Mouse (Mus musculus): Measurements from ENCODE around the gene Adgrv1. TPM values are rescaled to one million over a fixed set of nuclear protein-coding genes. Genes with fewer than 3 reads are reported as not detected.

Adgrv1 gene
- polyA plus RNA-seq, 1 experiment, result 0.81 TPM

GRCm38 (mm10) chr13:81210516-81210915, 422.4 kb downstream of the Adgrv1 start:
- Histone ChIP-seq H3K27ac (ENCODE audit: insufficient read depth, low read length) (no peak overlapping the region), H3K4me3 (ENCODE audit: insufficient read depth, low read length) (no peak overlapping the region), H3K4me1 (ENCODE audit: control insufficient read depth, insufficient read depth, low read length) (no peaks in the 10 kb centered on the region)
- TF ChIP-seq CTCF (IDR thresholded peaks at IDR 0.05; ENCODE audit: borderline replicate concordance, insufficient read depth, low read length) (no peak), POLR2A (IDR thresholded peaks at IDR 0.05; ENCODE audit: low read depth, low read length) (no peak)

GRCm38 (mm10) chr13:81209815-81210214, 423.1 kb downstream of the Adgrv1 start:
- Histone ChIP-seq H3K4me1 (ENCODE audit: control insufficient read depth, insufficient read depth, low read length) (no peaks in the 10 kb centered on the region), H3K4me3 (ENCODE audit: insufficient read depth, low read length) (no peak overlapping the region), H3K27ac (ENCODE audit: insufficient read depth, low read length) (no peak overlapping the region)
- no peak for TF ChIP-seq POLR2A (IDR thresholded peaks at IDR 0.05; ENCODE audit: low read depth, low read length)
- no peak for TF ChIP-seq CTCF (IDR thresholded peaks at IDR 0.05; ENCODE audit: borderline replicate concordance, insufficient read depth, low read length)

- Histone ChIP-seq H3K4me1 (ENCODE audit: control insufficient read depth, insufficient read depth, low read length) (no peaks in the 10 kb centered on the region), H3K4me3 (ENCODE audit: insufficient read depth, low read length) (no peak overlapping the region), H3K27ac (ENCODE audit: insufficient read depth, low read length) (no peak overlapping the region)
- TF ChIP-seq POLR2A (IDR thresholded peaks at IDR 0.05; ENCODE audit: low read depth, low read length) (no peak), CTCF (IDR thresholded peaks at IDR 0.05; ENCODE audit: borderline replicate concordance, insufficient read depth, low read length) (no peak)
Measured at GRCm38 (mm10) chr13:81208106-81208613, 424.8 kb downstream of the Adgrv1 start.

- Histone ChIP-seq H3K27ac (ENCODE audit: insufficient read depth, low read length) (peak overlapping the region; percentile 93), H3K4me3 (ENCODE audit: insufficient read depth, low read length) (no peak overlapping the region)
- no peak for TF ChIP-seq CTCF (IDR thresholded peaks at IDR 0.05; ENCODE audit: borderline replicate concordance, insufficient read depth, low read length)
- no peak; the same call in 1 of the 2 replicates for TF ChIP-seq POLR2A (IDR thresholded peaks at IDR 0.05; ENCODE audit: low read depth, low read length)
Measured at GRCm38 (mm10) chr13:81181966-81182908, 450.7 kb downstream of the Adgrv1 start.

GRCm38 (mm10) chr13:81181459-81181858, 451.5 kb downstream of the Adgrv1 start:
- TF ChIP-seq POLR2A (IDR thresholded peaks at IDR 0.05; ENCODE audit: low read depth, low read length) (no peak), CTCF (IDR thresholded peaks at IDR 0.05; ENCODE audit: borderline replicate concordance, insufficient read depth, low read length) (no peak)
- H3K4me1 ChIP-seq (ENCODE audit: control insufficient read depth, insufficient read depth, low read length), result peaks cover 10% of the 10 kb centered on the region
- H3K27ac ChIP-seq (ENCODE audit: insufficient read depth, low read length), result peak overlapping the region; percentile 93
- H3K4me3 ChIP-seq (ENCODE audit: insufficient read depth, low read length), result no peak overlapping the region

More at GRCm38 (mm10) chr13:81181966-81182908, 450.7 kb downstream of the Adgrv1 start:
- peaks cover 10% of the 10 kb centered on the region for H3K4me1 ChIP-seq (ENCODE audit: control insufficient read depth, insufficient read depth, low read length)

- no peak overlapping the region for H3K4me3 ChIP-seq (ENCODE audit: insufficient read depth, low read length)
- H3K4me1 ChIP-seq (ENCODE audit: control insufficient read depth, insufficient read depth, low read length), result peaks cover 4% of the 10 kb centered on the region
- TF ChIP-seq CTCF (IDR thresholded peaks at IDR 0.05; ENCODE audit: borderline replicate concordance, insufficient read depth, low read length) (no peak), POLR2A (IDR thresholded peaks at IDR 0.05; ENCODE audit: low read depth, low read length) (no peak)
- H3K27ac ChIP-seq (ENCODE audit: insufficient read depth, low read length), result no peak overlapping the region
Measured at GRCm38 (mm10) chr13:81176820-81177219, 456.1 kb downstream of the Adgrv1 start.

- TF ChIP-seq CTCF (IDR thresholded peaks at IDR 0.05; ENCODE audit: borderline replicate concordance, insufficient read depth, low read length), result no peak
- no peak for TF ChIP-seq POLR2A (IDR thresholded peaks at IDR 0.05; ENCODE audit: low read depth, low read length)
- H3K27ac ChIP-seq (ENCODE audit: insufficient read depth, low read length), result no peak overlapping the region
- peaks cover 4% of the 10 kb centered on the region for H3K4me1 ChIP-seq (ENCODE audit: control insufficient read depth, insufficient read depth, low read length)
- no peak overlapping the region for H3K4me3 ChIP-seq (ENCODE audit: insufficient read depth, low read length)
Measured at GRCm38 (mm10) chr13:81176071-81176470, 456.9 kb downstream of the Adgrv1 start.

GRCm38 (mm10) chr13:81171115-81171514, 461.8 kb downstream of the Adgrv1 start:
- Histone ChIP-seq H3K4me3 (ENCODE audit: insufficient read depth, low read length) (no peak overlapping the region), H3K4me1 (ENCODE audit: control insufficient read depth, insufficient read depth, low read length) (peaks cover 3% of the 10 kb centered on the region; the same call in 1 of the 2 replicates), H3K27ac (ENCODE audit: insufficient read depth, low read length) (no peak overlapping the region)
- TF ChIP-seq POLR2A (IDR thresholded peaks at IDR 0.05; ENCODE audit: low read depth, low read length) (no peak), CTCF (IDR thresholded peaks at IDR 0.05; ENCODE audit: borderline replicate concordance, insufficient read depth, low read length) (no peak)

GRCm38 (mm10) chr13:81167450-81167849, 465.5 kb downstream of the Adgrv1 start:
- peaks cover 3% of the 10 kb centered on the region; the same call in 1 of the 2 replicates for H3K4me1 ChIP-seq (ENCODE audit: control insufficient read depth, insufficient read depth, low read length)
- TF ChIP-seq CTCF (IDR thresholded peaks at IDR 0.05; ENCODE audit: borderline replicate concordance, insufficient read depth, low read length), result no peak
- no peak for TF ChIP-seq POLR2A (IDR thresholded peaks at IDR 0.05; ENCODE audit: low read depth, low read length)
- H3K27ac ChIP-seq (ENCODE audit: insufficient read depth, low read length), result no peak overlapping the region
- no peak overlapping the region for H3K4me3 ChIP-seq (ENCODE audit: insufficient read depth, low read length)

GRCm38 (mm10) chr13:81159808-81160207, 473.1 kb downstream of the Adgrv1 start:
- H3K27ac ChIP-seq (ENCODE audit: insufficient read depth, low read length), result no peak overlapping the region
- no peak overlapping the region for H3K4me3 ChIP-seq (ENCODE audit: insufficient read depth, low read length)
- no peaks in the 10 kb centered on the region for H3K4me1 ChIP-seq (ENCODE audit: control insufficient read depth, insufficient read depth, low read length)
- TF ChIP-seq POLR2A (IDR thresholded peaks at IDR 0.05; ENCODE audit: low read depth, low read length), result no peak
- TF ChIP-seq CTCF (IDR thresholded peaks at IDR 0.05; ENCODE audit: borderline replicate concordance, insufficient read depth, low read length), result no peak

Measured in embryonic fibroblast, embryonic 13.5 days (primary cell).